In the genomic region with DNA sequence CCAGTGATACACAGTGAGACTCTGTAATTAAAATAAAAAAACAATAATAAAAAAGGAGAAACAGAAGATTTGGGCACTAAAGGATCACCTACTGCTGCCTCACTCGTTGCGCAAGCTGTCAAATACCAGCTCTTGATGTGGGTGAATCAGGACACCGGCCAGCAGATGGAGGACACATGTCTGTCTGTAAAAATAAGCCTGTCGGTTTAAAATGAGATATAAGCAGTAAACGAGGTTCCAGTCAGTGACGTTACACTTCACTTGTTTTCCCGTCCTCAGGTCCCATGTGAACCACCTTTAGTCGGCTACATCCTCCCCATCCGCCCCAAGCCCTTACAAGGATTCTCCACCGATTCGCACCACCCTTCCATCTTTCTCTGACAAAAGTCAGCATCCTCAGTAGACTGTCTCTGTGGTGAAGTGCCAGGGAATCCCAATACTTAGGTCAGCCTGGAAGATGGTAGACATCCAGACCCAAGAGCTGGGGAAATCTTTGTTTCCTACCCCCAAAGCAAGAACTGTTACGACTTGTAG, we compare ENCODE assay signal across 8 mouse cellular contexts. TPM values are rescaled to one million over a fixed set of nuclear protein-coding genes. Genes with fewer than 3 reads are reported as not detected.
DNase-seq lines count a peak whose midpoint lies in the region; ATAC-seq and TF ChIP-seq lines count a peak whose summit lies in the region.

No protein-coding gene starts in this region.

- 22% methylated on average over 12 of the region's 12 CpGs for WGBS in heart, postnatal 0 days
- 15% methylated on average over 12 of the region's 12 CpGs for WGBS in liver, postnatal 0 days (ENCODE audit: insufficient replicate concordance)
- 21% methylated on average over 12 of the region's 12 CpGs for whole genome bisulfite sequencing in stomach, embryonic 14.5 days

- no peaks in the 10 kb centered on the region for H3K27me3 ChIP-seq in heart, postnatal 0 days (ENCODE audit: control insufficient read depth, insufficient read depth, low read length)
- no peaks in the 10 kb centered on the region for H3K27me3 ChIP-seq in liver, postnatal 0 days (ENCODE audit: insufficient read depth, low read length)
- no peaks in the 10 kb centered on the region for H3K27me3 ChIP-seq in stomach, embryonic 14.5 days (ENCODE audit: control insufficient read depth, insufficient read depth, low read length)

- no peaks in the 10 kb centered on the region for H3K4me1 ChIP-seq in heart, postnatal 0 days (ENCODE audit: control insufficient read depth, insufficient read depth)
- peaks cover 8% of the 10 kb centered on the region; the same call in 1 of the 2 replicates for H3K4me1 ChIP-seq in liver, postnatal 0 days (ENCODE audit: insufficient read depth)
- H3K4me1 ChIP-seq in stomach, embryonic 14.5 days (ENCODE audit: control insufficient read depth, insufficient read depth, low read length): 0 out of 2 replicates have a peak, but pooled peaks cover 5% of the 10 kb centered on the region

- H3K4me2 ChIP-seq in heart, postnatal 0 days (ENCODE audit: low read depth, low read length): peak overlapping the region; percentile 78
- peak overlapping the region; percentile 80 for H3K4me2 ChIP-seq in liver, postnatal 0 days (ENCODE audit: low read depth, low read length)
- peak overlapping the region; percentile 88 for H3K4me2 ChIP-seq in stomach, embryonic 14.5 days (replicated peaks; ENCODE audit: low read depth, low read length)

- 0 out of 2 replicates have a peak overlapping the region, but pooled peaks have one; percentile 5 for H3K27ac ChIP-seq in heart, postnatal 0 days (ENCODE audit: low read depth)
- no peak overlapping the region for H3K27ac ChIP-seq in liver, postnatal 0 days (ENCODE audit: low read depth)
- peak overlapping the region; percentile 33; the same call in 1 of the 2 replicates for H3K27ac ChIP-seq in stomach, embryonic 14.5 days (ENCODE audit: low read length)

- H3K9ac ChIP-seq in heart, postnatal 0 days (replicated peaks; ENCODE audit: low read depth, low read length): peak overlapping the region; percentile 58
- peak overlapping the region; percentile 75 for H3K9ac ChIP-seq in liver, postnatal 0 days (replicated peaks)
- H3K9ac ChIP-seq in stomach, embryonic 14.5 days (replicated peaks; ENCODE audit: low read depth, low read length): 0 out of 2 replicates have a peak overlapping the region, but pooled peaks have one; percentile 65

- TF ChIP-seq CTCF in heart, postnatal 0 days (IDR thresholded peaks at IDR 0.05; ENCODE audit: low read depth): no peak
- TF ChIP-seq CTCF in liver, postnatal 0 days (IDR thresholded peaks at IDR 0.05; ENCODE audit: low read depth): no peak

- no peak for TF ChIP-seq EP300 in heart, postnatal 0 days (IDR thresholded peaks at IDR 0.05; ENCODE audit: low read depth)
- TF ChIP-seq EP300 in liver, postnatal 0 days (IDR thresholded peaks at IDR 0.05; ENCODE audit: low read depth): no peak

- H3K36me3 ChIP-seq in heart, postnatal 0 days (replicated peaks; ENCODE audit: control insufficient read depth, insufficient read depth, low read length): peaks cover 24% of the 10 kb centered on the region
- H3K36me3 ChIP-seq in liver, postnatal 0 days (replicated peaks; ENCODE audit: insufficient read depth, low read length): peaks cover 25% of the 10 kb centered on the region
- peaks cover 19% of the 10 kb centered on the region; the same call in 1 of the 2 replicates for H3K36me3 ChIP-seq in stomach, embryonic 14.5 days (ENCODE audit: control insufficient read depth, insufficient read depth, low read length)

- peak; percentile 62 for ATAC-seq in heart, postnatal 0 days (ENCODE audit: insufficient read depth, low read depth)
- ATAC-seq in liver, postnatal 0 days: peak; percentile 32
- no peak; the same call in 1 of the 2 replicates for ATAC-seq in stomach, embryonic 14.5 days (ENCODE audit: insufficient number of reproducible peaks, insufficient read depth, low FRiP score, low read depth)

- peak; percentile 7 for DNase-seq in kidney, adult 11 months
- DNase-seq in kidney, adult 18-20 months: no peak
- DNase-seq in CD4-positive helper T cell, adult 2 months (ENCODE audit: low read depth, low spot score): peak; percentile 60
- DNase-seq in adrenal gland, postnatal 36 days: peak; percentile 24 to 37
- DNase-seq in heart, postnatal 0 days (ENCODE audit: low spot score): peak; percentile 41
- no peak for DNase-seq in liver, postnatal 0 days
- DNase-seq in ovary, postnatal 14 days (ENCODE audit: low spot score): no peak

- no peaks in the 10 kb centered on the region for H3K9me3 ChIP-seq in heart, postnatal 0 days (replicated peaks; ENCODE audit: control insufficient read depth, low read length)
- H3K9me3 ChIP-seq in liver, postnatal 0 days (ENCODE audit: low read length): no peaks in the 10 kb centered on the region
- H3K9me3 ChIP-seq in stomach, embryonic 14.5 days (ENCODE audit: control insufficient read depth, low read depth, low read length): no peaks in the 10 kb centered on the region

- peak overlapping the region; percentile 61 for H3K4me3 ChIP-seq in heart, postnatal 0 days (ENCODE audit: low read depth, low read length)
- H3K4me3 ChIP-seq in liver, postnatal 0 days (ENCODE audit: low read depth, low read length): peak overlapping the region; percentile 85
- H3K4me3 ChIP-seq in stomach, embryonic 14.5 days (ENCODE audit: low read depth, low read length): peak overlapping the region; percentile 92

RNA-seq across cellular contexts. Expression of a gene that starts 0.5 kb away (rescaled TPM):
- 10 to 100 TPM; 32.9 to 35.3 TPM for total RNA-seq in adrenal gland, postnatal 36 days (2021)
- total RNA-seq in heart, postnatal 0 days (2014; rRNA removed; ENCODE audit: low replicate concordance): 22.6 and 31.7 TPM in 2 replicates
- 39.6 and 40.9 TPM in 2 replicates for polyA plus RNA-seq in heart, postnatal 0 days (2015; fragmentation: Nextera tagmentation; extraction: Ambion mirVana)
- polyA plus RNA-seq in liver, postnatal 0 days (2015; fragmentation: Nextera tagmentation; extraction: Ambion mirVana): 22.9 and 24.8 TPM in 2 replicates
- polyA plus RNA-seq in stomach, embryonic 14.5 days (2014; fragmentation: Nextera tagmentation; extraction: Ambion mirVana): 55.8 and 60.5 TPM in 2 replicates

RNA-seq across cellular contexts. Expression of a gene that starts 20.0 kb away (rescaled TPM):
- 1 to 10 TPM; 7.2 to 7.3 TPM for total RNA-seq in adrenal gland, postnatal 36 days (2021)
- 172 and 290 TPM in 2 replicates for total RNA-seq in heart, postnatal 0 days (2014; rRNA removed; ENCODE audit: low replicate concordance)
- 41.9 and 44.0 TPM in 2 replicates for polyA plus RNA-seq in heart, postnatal 0 days (2015; fragmentation: Nextera tagmentation; extraction: Ambion mirVana)
- 93.0 and 96.3 TPM in 2 replicates for polyA plus RNA-seq in liver, postnatal 0 days (2015; fragmentation: Nextera tagmentation; extraction: Ambion mirVana)
- 196 and 200 TPM in 2 replicates for polyA plus RNA-seq in stomach, embryonic 14.5 days (2014; fragmentation: Nextera tagmentation; extraction: Ambion mirVana)

RNA-seq across cellular contexts. Expression of a gene that starts 30.3 kb away (rescaled TPM):
- not detected for total RNA-seq in adrenal gland, postnatal 36 days (2021)
- total RNA-seq in heart, postnatal 0 days (2014; rRNA removed; ENCODE audit: low replicate concordance): 0.66 TPM in 1 of 2 replicates, not detected in the other
- polyA plus RNA-seq in heart, postnatal 0 days (2015; fragmentation: Nextera tagmentation; extraction: Ambion mirVana): 0.07 and 0.26 TPM in 2 replicates
- not detected in 2 replicates for polyA plus RNA-seq in liver, postnatal 0 days (2015; fragmentation: Nextera tagmentation; extraction: Ambion mirVana)
- 0.28 and 0.30 TPM in 2 replicates for polyA plus RNA-seq in stomach, embryonic 14.5 days (2014; fragmentation: Nextera tagmentation; extraction: Ambion mirVana)

Comparison
In these comparisons a context has a peak if more than half of its experiments do, and no peak if none do; other contexts are left out.
1. DNase-seq: peak in kidney, adult 11 months (single experiment), CD4-positive helper T cell, adult 2 months (single experiment), adrenal gland, postnatal 36 days (2 of 2) and heart, postnatal 0 days (single experiment); none in kidney, adult 18-20 months (single experiment), liver, postnatal 0 days (single experiment) and ovary, postnatal 14 days (single experiment).
2. Peak in every context shown above with its lines, with median percentiles within 50 percentile points of each other: H3K4me2 ChIP-seq, H3K4me3 ChIP-seq and H3K9ac ChIP-seq.